Mouse (Mus musculus) kidney, adult 9 months (tissue): ENCODE data around the gene Zmat1.
"Not testable (repeated sequence)": the region's sequence is repeated elsewhere in the genome, so short reads cannot be mapped to it uniquely, and the experiment has no call there.

ENCODE experiments used
- DNase-seq: peaks from one replicate; pipeline ENCODE4 v3.0.0; 2022

The Zmat1 gene

DNA sequence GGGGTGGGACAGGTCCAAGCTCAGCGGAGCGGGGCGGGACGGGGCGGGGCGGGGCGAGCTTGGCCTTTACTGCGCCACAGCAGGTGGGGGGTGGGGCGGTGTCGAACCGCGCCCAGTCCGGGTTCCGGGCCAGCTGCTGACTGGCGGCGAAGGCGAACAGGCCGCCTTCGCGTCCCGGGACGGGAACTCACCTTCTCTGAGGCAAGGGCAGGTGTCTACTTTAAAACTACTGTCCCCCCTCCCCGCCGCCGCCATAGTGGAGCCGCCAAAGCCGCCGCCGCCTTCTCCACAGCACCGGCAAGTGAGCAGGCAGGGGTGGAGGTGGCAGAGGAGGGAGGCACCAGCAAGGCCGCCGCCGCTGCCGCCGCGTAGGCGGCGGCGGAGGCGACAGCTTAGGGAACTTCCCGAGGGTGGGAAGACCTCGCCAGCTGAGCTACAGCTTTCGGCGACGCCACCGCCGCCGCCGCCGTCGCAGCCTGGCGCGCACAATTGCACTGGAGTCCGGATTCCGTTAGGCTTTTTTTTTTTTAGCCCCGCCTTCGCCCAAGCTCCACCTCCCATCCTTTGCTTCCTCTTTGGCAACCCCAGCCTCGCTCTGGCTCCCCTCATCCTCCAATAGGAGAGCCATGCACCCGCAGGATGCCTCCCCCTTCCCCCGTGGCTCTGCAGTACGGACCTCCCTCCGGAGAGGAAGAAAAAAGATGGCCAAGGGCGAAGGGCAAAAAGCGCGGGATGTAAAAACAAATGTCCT, at the start of gene Zmat1:
Gene Zmat1, minus strand, starts transcription at position 490 of the 751 bp plus-strand sequence.
- peak; percentile 95 for DNase-seq

DNA sequence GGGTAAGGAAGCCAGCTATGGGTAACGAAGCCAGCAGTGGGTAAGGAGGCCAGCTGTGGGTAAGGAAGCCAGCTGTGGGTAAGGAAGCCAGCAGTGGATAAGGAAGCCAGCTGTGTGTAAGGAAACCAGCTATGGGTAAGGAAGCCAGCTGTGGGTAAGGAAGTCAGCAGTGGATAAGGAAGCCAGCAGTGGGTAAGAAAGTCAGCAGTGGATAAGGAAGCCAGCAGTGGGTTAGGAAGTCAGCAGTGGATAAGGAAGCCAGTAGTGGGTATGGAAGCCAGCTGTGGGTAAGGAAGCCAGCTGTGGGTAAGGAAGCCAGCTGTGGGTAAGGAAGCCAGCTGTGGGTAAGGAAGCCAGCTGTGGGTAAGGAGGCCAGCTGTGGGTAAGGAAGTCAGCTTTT, 44.9 kb upstream of the Zmat1 start:
- DNase-seq = not testable (repeated sequence)

DNA sequence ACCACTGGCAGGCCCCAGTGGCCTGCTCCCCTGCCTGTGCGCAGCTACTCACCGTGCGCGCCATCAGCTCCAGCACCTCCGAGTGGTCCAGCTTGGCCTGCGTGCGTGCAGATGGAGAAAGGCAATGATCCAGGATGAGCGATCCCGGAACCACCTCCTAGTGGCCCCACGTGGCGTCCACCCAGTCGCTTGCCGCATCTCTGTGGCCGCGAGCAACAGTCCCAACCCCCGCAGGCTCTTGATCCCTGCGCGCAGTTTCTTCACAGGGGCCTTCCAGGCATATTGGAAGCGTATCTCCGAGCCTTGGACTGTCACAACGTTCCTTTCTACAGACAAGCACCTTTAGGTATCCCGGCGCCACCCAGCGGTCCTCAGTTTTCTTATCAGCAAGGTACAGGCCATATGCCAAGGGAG, 27.0 kb upstream of the Zmat1 start:
- peak; percentile 13 for DNase-seq

DNA sequence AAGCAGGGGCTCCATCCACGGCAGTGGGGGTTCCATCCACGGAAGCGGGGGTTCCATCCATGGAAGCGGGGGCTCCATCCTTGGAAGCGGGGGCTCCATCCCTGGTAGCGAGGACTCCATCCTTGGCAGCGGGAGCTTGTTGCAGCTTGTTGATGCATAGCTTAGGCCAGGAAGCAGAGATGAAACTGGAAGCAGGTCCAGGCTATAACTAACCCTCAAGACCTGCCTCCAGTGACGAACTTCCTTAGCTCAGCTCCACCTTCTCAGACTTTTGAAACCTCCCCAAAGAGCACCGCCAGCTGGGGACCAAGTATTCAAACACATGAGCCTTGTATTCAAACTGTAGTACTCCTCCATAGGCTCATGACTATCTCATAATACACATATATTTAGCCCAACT, 16.1 kb upstream of the Zmat1 start:
- no peak for DNase-seq

DNA sequence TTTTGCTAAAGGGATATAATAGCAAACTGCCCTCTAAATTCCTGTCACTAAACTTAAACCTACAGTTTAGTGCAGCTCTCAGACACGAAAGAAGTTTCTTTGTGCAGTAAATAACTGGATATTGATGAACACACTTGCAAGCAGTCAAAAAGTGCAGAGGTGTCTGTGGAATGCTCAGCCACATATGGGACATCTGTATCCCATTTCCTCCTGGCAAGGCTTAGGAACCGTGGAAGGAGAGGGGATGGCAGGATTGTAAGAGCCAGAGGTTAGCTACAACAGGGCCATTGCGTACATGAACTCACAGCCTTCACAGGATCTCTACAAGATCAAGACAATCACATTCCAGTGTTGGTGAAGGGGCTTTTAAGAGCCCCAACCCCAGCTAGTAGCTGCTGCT, 2.4 kb upstream of the Zmat1 start:
- no peak for DNase-seq

DNA sequence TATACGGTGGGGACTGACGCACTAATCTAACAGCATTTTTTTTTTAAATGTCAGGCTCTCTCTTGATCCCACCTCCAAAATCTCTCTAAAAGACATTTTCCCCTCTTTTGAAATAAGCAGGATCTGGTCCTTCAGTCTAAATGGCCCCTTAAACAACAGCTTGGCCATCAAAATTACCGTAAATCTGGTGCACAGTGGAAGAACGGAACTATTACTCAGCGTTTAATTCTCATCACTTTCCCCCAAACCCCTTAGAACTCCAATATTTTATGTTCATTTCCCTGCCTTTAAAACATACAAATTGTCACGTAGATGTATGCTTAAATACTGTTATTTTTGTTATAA, 434 bp upstream of the Zmat1 start:
- DNase-seq = no peak

DNA sequence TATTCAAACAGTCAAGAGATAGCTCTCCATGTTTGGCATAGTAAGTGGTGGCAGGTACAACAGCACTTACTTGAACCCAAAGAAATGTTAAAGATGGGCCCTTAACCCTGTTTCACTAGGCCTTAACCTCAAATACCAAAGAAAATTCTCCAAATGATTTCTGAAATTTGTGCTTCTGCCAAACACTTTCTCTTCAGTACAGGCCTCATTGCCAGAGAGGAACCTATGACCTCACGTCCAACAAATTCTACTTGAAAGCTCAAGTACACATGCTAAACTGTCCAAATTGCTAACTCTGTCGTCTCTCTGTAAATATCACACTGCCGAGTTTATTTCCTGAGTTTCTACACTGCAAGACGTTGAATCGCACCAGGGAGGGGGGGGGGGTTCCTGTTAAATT, 988 bp downstream of the Zmat1 start:
- DNase-seq = peak; percentile 24

DNA sequence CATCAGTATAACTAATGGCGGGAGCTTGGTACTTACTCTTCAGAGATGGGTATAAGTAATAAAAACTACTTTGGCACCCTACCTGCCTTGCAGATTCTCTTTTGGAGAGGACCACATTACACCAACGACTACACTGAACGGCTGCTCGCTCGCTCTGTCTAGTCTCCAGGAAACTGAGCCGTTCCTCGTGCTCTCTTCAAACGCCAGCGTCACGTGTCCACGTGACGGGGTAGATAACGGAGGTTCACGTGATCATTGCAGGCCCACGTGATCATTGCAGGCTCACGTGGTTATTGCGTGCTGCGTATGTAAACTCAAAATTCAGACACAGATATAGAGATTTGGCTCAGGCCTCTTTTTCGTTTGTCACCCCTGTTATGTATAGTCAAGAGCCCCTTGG, 44.5 kb downstream of the Zmat1 start, which contains the start of gene Nxf2:
Gene Nxf2, minus strand, starts transcription at position 209 of the 400 bp plus-strand sequence.
- DNase-seq = no peak

DNA sequence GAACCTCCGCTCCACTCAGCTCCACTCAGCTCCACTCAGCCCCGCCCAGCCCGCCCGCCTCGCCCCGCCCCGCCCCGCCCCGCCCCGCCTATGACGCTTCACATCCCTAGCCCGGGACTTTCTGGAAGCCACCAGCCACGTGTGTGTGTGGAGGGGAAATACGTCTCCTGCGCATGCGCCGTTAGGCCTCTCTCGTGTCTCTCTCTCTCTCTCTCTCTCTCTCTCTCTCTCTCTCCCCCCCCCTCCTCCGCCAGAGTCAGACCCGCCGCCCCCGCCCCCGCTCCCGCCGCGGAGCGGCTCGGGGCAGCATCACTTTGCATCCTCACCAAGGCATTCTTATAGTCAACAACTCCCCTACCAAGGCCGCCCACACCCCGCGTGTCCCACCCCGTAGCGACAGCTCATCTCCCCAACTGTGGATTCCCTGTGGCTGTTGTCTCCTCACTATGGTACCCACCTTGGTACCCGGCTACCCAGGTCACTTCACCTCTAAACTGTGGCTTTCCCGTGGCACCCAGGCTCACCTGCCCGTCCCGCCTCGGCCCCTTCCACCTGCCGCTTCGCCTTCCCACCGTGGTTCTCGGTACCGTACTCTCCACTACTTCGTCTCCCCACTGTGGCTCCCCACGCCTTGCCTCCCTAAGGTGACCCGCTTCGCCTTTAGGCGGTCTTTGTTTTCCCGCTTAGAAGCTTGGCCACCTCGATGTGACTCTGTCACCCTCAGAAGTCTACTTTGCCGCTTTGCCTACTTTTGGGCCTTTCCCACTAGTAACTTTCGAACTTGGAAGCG, 45.5 kb downstream of the Zmat1 start:
- peak; percentile 26 for DNase-seq

DNA sequence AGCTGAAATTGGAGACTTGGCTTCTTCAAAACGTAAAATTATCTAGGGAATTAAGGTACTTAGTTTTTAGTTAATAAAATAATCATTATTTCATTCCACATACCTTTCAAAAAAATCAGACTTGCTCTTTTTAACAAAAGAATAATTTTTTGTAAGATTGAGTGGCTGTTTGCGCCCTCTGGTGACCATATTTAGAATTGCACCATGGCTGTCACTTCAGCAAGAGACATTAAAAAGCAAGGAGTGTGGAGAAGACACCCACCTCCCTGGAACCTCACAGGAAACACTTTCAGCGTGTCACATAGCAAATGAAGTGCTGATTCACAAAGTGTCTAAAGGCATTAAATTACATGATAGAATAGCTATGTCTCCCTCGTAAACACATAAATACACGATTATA, 78.6 kb downstream of the Zmat1 start:
- peak; percentile 15 for DNase-seq

DNA sequence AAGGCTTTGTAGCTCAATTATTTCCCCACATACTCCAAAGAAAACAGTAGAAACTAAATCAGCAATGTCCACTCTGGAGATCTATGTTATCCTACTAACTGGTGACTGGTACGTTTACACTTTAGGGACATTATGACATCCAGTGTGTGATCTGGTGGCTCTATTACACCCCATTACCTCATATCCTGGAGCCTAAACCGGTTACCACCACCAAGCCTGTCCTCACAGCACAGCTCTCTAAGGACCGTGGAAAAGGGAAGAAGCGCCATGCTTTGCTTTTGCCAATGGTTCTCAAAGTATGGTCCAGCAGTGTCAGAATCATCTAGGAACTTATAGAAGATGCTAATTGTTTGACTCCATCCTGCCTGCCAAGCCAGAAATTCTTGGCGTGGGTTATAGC, 79.1 kb downstream of the Zmat1 start:
- DNase-seq = no peak

DNA sequence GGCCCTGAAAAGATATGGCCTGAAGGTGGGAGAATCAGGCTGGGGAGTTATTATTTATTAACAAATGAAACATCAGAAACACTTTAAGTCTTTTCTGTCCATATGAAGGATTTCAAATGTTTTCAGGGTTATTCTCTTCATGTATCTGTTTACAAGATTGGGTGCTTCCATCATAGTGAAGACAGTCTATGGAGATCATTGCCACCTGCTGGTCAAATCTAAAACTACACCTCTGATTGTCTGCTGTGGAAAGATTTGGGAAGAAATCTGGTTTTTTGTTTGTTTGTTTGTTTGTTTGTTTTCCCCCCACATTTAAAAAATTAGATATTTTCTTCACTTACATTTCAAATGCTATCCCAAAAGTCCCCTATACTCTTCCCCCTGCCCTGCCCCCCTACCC, 84.0 kb downstream of the Zmat1 start:
- peak; percentile 42 for DNase-seq

DNA sequence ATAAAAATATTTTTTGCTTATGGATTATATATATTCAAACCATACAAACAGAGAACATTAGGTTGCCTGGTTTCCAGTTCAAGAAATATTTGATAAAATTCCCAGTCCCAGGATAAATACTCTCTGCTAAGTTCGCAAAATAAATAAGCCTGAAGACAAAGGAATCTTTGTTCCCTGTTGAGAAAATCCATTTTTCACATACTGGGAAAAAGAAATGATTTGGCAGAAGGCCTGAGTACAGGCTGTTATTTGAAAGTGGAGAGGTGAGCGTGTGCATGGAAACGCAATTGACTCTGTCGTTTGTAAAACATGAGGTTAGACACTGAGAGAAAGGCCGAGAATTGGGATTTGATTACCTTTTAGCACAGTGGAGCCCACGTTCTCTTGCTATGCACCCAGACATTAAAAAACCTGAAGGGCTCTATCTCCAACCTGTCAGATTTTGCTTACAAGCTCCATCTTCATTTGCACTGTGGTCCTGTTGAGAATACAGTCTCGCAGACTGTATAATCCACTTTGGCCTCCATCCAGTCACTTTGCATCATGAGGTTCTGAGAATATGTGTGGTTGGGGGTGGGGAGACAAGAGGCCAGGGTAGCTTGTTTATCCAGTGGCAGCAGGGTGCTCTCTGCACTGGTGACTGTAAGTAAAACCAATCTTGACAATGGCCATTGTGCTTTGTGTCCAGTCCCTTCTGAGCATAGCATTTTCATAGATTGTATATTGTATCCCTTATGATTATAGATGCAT, 85.2 kb downstream of the Zmat1 start:
- no peak for DNase-seq
